Mouse (Mus musculus) kidney, adult 2 months (tissue): ENCODE data around the gene Apln.

ENCODE experiments used
- CTCF ChIP-seq: fragments of 200-500 bp; conservative IDR thresholded peaks from 2 replicates; pipeline ENCODE4 v1.5.1; 2011; ENCODE audit warnings: low read depth, mild to moderate bottlenecking, control low read depth, low read length, moderate library complexity, mixed read lengths; ENCODE audit not compliant: insufficient read depth, insufficient read length
- POLR2A ChIP-seq: fragments of 200-500 bp; IDR thresholded peaks from one replicate; pipeline ENCODE4 v1.6.1; 2011; ENCODE audit warnings: low read depth, low read length, control low read depth

GRCm38 (mm10) chrX:47985000-47985619, 49.5 kb downstream of the Apln start:
- TF ChIP-seq POLR2A (no peak), CTCF (peak; percentile 48)
